Mouse (Mus musculus) NIH3T3 (cell line): ENCODE measurements around the gene 1110032A03Rik.

Experiments used
- DNase-seq: peaks from one replicate; pipeline ENCODE4 v3.0.0-alpha.2; 2012; ENCODE audit warnings: low read depth

The 1110032A03Rik gene

DNA sequence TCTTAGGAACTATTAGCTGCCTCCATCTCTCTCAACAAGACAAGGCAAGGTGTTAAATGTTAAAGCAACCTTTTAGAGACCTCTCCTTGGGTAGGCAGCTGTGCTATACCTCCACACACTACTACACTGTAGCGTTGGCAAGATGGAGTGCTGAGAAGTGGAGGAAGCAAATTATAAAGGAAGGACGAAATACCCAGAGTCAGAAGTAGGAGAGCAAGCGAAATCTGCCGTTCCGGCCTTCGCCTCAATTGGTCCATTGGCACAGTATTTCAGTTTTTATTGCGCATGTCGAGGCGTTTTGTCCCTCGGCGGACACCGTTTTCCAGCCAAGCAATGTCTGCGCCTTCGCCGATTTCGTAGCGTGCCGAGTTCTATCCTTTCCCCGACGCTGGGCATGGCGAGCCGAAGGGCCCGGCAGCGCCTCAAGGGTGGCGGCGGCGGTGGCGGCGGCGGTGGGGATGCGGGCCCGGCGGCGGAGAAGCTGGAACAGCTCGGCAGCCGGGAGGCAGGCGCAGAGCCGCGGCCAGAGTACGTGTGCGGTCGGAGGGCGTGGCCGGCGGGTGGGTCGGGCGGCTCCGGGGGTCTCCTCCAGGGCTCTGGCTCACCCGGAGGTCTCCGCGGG is at the start of gene 1110032A03Rik, which contains the start of gene Alg9:
1110032A03Rik (minus strand) TSS at position 530 of the 622 bp plus-strand sequence.
Alg9 (plus strand) TSS at position 29 of the 622 bp plus-strand sequence.
- peak; percentile 92 for DNase-seq

DNA sequence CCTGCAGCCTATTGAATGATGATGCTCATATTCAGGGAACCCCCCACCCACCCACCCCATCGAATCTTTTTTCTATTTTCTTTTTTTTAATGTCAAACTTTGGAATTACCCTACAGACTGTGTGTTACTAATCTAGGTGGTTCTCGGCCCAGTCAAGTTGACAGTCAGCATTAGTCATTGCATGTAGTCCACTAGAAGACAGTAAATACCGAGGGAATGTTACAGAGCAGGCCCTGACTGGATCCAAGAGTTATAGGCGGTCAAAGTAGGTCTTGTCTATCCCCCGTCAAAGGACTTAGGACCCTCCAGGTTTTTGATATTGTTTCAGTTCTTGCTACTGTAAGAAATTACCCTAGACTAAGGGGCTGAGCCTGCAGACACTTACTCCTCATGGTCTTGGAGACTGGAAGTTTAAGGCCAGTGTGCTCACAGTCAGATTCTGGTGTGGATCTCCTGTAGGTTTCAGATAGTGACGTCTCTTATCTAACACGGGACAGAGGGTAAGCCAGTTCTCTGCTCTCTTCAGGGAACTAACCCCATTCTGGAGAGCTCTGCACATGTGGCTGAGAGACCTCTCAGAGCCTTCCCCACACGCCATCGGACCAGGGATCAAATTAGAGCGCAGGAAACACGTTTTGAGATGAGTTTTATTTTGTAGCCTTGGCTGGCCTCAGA is 48.6 kb upstream of the 1110032A03Rik start:
- DNase-seq = no peak

DNA sequence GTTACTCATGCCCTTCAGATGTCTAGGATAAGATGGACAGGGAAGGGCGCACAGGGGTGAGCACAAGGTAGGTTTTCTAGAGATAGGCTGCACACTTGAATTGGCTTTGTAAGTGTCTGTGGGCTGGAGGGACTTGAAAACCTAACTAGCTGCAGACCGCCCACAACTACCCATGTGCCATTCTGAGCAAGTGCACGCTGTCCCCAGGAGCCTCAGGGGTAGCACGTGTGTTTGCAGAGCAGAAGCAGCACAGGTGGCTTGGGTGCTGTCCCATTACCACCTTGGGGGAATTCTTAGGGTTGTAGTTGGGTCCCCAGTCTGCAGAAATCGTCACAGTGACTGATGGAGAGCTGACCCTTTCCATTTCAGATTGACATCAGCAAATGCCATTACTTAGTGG is 46.9 kb upstream of the 1110032A03Rik start:
- DNase-seq = no peak

DNA sequence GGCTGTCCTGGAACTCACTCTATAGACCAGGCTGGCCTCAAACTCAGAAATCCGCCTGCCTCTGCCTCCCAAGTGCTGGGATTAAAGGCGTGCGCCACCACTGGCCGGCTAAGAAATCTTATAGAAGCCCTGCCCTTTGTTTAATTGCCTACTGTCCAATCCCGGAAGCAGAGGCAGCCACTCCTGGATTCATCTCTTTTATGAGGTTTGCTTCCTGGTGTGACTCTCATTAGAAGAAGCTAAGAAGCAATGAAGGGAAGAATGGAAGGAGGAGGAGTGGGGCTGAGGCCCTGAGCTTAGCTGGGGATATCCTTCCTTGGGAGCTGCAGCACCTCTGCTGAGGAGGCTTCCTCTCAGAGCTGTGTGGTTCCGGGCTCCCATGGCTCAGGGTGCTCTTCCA is 46.3 kb upstream of the 1110032A03Rik start:
- no peak for DNase-seq

DNA sequence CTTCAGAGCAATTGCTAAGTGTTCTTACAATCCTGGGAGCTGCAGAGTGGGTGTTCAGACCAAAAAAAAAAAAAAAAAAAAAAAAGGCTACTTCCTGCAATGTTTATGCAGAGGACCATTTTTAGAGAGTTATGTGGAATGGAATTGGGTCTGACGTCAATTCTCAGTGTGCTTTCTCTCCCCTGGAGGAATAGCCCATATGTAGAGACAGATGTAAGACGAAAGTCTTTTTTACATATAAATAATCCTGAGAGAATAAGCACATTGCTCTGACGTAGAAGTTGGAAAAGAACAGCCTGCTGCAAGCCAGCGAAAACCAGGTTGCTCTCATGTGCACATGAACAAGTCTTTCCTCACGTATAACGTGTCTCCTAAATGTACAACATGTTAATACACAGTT is 44.4 kb upstream of the 1110032A03Rik start:
- DNase-seq = no peak

DNA sequence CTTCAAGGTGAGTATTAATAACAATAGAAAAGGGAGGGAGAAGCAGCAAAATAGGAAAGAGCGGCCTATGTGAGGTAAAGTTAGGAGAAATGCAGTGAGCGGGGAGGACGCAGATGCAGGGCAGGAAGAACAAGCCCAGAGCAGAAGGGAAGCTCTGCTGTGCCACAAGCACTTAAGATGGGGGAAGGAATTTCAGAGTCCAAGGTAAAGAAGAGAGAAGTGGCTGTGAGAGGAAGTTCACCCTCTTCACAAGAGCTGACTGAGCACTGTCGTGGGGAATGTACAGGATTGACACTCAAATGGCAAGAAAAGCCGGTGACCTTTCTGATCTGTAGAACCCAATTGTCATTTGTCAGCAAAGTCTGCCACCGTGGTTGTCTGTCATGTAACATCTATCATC is 42.7 kb upstream of the 1110032A03Rik start:
- no peak for DNase-seq

DNA sequence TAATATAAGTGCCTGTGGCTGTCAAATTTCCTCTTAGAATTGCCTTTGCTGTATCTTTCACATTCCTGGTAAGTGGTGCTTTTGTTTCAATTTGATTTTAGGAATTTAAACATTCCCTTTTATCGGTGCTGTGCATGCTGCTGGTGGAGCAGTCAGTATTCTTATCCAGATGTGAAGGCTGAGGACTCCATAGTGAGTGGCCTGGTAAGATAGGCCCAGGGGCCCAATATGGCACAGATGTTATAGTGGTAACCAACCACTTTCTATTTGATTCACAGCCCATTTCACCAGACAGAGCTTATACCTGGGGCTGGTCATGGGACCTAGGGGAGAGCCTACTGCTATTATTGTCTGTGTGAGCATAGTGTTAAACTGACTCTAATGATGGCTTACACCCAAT is 41.2 kb upstream of the 1110032A03Rik start:
- DNase-seq = no peak

DNA sequence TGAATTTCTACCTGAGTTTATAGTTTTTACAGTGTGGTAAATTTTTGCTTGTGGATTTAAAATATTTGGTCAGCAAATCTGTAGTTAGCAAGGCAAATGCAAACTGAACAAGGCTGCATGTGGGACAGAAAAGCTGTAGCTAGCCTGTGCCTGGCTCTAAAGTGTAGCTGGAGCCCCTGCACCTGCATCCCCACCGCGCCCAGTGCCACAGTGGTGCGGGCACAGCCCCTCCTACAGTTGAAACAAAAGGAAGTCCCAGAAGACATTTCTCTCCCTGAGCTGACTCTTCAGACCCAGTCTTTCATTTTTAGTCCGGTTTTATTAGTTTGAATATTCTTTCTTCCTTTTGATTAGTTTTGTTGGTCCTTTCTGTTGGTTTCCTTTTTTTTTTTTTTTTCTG is 40.3 kb upstream of the 1110032A03Rik start:
- no peak for DNase-seq

DNA sequence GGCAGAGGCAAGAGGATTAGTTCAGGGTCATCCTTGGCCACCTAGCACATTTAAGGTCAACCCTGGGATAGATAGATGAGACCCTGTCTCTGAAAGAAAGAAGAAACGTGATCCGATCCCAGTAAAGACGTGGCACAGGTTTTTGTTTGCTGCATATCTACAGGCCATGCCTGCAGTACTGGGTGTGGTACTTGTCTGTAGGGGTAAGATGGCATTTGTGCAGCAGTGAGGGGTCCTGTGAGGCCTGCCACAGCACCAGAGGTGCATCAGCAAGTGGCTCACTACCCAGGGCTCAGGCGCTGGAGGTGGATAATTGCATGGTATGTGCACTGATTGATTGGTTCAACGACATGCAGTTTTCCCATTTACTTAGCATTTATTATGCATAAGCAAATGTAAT is 38.5 kb upstream of the 1110032A03Rik start:
- no peak for DNase-seq

DNA sequence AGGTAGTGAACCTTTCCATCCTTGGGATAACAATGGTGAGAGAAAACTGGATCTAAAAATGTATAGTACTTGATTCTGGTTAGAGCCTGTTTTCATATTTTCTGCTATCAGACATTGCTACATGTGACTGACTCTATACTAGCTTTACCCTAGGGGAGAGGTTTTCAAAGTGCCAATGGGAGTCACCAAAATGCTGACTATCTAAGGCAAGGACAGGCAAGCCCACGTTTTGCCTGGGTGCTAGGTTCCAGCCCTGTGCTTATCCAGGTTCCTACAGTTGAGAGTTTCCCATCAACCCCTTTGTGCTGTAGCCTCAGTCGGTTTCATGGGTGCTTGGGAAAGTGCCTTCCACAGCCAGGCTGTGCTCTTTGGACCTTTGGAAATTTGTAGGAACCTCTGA is 36.4 kb upstream of the 1110032A03Rik start:
- no peak for DNase-seq

DNA sequence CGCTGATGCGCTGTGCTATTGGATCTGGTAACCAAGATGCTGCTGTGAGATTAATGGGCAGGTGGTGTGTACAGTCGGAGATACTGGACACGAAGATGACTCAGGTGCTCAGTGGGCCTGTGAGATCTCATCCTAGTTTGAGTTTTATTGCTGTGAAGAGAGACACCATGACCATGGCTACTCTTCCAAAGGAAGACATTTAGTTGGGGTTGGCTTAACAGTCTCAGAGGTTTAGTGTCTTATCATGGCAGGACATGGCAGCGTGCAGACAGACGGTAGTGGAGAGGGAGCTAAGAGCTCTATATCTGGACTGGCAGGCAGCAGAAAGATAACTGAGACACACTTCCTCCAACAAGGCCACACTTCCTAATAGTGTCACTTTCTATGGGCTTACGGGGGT is 35.9 kb upstream of the 1110032A03Rik start:
- no peak for DNase-seq

DNA sequence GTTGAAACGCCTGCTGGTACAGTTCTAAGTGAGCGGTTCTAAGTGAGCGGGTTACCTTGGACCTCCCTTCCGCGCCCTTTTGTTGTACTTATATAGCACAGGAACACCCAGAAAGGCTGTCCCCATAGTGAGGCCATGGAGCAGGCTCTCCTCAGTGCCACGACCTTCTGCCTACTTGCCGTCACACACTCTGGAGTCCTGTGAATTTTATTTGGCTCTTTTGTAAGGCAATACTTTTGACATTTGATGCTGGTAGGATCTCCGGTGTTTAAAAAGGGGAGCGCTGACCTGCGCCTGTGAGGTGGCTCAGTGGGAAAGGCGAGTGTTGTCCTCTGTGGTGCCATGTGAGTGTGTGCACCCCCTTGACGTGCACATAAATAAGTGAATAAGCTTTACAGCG is 33.8 kb upstream of the 1110032A03Rik start:
- no peak for DNase-seq

DNA sequence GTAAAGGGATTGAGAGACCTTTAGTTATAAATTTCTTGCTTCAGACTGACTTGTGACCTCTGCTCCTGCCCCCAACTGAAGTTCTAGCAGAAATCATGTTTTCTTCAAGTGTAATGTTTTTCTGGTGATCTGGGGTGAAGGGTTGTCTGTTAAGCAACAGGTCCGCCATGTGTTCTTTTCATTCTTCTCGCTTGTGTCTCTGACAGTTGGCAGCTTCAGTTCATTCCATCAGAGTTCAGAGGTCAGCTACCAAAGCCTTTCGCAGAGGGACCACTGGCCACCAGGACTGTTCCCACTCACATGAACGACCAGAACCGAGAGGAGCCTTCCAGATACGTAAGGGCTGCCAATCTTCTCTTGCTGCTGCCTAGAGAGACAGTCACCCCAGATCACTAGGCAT is 33.2 kb upstream of the 1110032A03Rik start:
- no peak for DNase-seq

DNA sequence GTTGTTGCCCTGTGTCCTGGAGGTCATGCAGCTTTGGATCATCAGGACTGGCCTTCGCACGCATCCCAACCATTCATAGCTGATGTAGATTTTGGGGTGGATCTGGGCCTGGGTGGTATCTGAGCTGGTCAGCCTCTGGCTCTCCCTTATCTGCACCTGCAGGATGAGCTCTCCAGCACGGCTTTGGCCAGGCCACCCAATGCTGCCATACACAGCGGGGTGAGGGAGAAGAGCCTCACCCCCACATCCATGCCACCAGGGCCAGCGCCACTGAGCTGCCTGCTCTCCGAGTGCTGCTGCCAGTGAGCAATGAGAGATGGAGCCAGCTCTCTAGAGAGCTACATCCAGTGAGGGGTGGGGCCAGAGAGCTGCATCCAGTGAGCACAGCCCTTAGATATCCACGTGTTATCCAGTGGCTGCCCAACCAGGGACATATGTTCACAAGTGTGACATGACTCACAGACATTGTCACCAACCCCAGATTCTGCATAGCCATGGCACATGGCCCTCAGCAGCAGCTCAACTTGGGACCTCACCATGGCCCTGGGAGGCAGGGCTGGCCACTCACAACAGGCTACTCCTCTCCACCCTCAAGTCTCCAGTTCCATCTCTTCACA is 27.8 kb upstream of the 1110032A03Rik start:
- no peak for DNase-seq

DNA sequence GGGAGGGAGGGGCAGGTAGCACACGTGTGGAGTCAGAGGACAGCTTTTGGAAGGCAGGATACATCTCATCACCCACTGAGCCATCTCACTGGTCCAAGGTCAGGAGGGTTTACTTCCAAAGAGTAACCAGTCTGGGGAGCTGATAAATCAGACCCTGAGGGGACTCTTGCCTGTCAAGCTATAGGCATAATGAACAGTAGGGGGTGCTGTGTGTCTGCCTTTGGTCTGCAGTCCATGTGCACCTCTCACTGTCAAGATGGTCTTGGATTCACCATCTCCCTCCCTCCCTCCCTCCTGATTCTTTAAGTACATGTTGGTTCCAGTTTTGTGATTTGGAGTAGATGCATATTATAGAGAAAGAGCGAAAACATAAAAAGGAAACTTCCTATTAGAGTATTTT is 25.7 kb upstream of the 1110032A03Rik start:
- peak; percentile 69 for DNase-seq

DNA sequence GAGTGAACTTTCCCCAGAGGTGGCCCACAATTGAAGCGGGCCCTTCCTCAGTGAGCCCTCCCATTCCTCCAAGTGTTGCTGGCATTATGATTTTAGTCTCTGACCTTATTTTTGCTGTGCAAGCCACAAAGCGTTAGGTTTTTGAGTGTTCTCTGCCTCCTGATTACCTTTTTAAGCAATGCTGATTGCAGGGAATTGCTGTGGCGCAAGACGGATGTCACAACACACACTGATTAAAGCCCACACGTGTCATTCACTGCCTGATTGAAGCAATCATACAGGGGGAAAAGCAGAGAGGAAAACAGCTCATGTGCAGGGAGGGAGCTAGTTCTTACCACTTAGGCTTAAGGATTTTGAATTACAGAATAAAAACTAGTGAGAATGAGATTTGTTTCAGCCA is 23.0 kb upstream of the 1110032A03Rik start:
- DNase-seq = no peak

DNA sequence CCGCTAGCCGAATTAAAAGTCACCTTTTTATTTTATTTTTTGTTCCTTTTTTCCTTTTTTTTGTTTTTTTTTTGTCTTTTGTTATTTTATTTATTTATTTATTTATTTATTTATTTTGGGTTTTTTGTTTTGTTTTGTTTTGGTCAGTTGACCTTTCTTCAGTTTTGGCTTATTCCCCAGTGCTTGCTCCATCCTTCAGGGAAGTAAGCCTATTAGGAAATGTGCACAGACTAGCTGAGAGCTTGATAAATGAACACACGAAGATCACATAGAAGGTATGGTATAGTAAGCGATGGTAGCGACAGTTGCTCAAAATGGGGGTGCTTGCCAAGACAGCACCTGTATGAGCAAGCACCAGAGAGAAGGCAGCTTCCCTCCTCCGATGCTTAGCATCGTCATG is 22.3 kb upstream of the 1110032A03Rik start:
- DNase-seq = no peak

DNA sequence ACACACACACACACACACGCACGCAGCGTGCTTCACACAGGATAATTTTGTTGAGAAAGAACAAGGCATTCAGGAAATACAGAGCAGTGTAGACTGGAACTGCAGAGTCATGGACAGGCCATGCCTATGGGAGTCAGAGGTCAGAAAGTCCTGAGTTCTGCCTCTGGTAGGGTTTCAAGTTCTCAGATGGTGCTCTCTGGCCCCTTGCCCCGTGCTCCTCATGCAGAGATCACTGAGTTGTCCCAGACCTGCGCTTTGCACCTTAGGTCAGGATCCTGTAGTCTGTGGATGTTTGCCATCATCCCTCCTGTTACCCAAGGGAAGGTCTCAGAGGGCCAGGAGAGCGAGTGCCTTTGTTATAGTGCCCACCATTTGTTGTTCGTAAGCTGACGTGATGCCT is 21.5 kb upstream of the 1110032A03Rik start:
- DNase-seq = no peak

DNA sequence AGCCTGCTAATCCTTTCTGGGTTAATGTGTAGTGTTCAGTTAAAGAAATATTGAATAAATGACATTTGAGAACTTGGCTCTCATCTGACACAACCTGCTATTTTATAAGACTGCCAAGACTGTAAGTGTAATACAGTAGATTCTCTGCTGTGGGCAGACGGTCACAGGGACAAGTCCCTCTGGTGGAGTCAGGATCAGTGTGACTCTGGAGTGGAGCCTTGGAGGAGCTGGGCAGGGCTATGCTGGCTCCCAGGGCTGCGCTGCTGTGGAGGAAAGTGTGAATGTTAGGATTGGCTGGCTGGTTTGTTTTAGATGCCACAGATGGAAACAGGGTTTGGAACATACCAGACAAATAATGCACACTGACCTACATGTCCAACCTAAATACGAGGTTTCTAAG is 19.9 kb upstream of the 1110032A03Rik start:
- no peak for DNase-seq

DNA sequence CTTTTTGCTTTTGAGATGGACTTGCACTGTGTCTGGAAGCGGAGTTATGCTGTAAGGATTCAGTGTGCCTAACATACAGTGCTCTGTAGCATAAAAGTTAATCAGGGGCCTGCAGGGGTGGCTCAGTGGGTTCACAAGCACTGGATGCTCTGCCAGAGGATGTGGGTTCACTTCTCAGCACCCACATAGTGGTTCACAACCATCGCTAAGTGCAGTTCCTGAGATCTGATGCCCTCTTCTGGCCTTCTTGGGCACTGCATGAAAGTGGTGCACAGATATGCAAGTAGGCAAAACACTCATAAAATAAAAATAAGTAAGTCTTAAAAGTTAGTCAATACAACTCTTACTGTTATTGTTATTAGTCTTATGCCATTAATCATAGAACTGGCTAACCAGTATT is 6.8 kb upstream of the 1110032A03Rik start:
- DNase-seq = peak; percentile 53

DNA sequence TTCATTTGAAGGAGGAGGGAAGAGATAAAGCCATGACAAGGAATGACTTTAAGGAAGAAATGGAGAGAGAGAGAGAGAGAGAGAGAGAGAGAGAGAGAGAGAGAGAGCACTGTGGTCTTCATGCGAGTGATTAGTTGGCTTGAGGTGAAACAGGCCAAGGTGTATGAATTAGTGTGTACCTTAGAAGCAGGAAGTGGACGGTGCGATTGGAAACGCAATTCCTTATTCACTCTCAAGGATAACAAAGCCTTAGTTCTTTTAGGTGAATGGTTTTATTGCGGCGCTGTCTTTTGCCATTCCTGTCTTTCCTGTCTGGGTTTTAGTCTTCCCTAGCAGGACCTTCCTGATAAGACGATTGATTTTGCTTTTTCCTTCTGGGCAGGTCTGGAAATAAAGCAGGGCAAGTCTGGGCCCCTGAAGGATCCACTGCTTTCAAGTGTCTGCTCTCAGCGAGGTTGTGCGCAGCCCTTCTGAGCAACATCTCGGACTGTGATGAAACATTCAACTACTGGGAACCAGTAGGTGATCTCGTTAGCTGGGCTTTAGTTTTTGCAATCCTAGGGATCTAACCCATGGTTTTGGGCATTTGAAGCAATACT is 941 bp upstream of the 1110032A03Rik start:
- no peak for DNase-seq

DNA sequence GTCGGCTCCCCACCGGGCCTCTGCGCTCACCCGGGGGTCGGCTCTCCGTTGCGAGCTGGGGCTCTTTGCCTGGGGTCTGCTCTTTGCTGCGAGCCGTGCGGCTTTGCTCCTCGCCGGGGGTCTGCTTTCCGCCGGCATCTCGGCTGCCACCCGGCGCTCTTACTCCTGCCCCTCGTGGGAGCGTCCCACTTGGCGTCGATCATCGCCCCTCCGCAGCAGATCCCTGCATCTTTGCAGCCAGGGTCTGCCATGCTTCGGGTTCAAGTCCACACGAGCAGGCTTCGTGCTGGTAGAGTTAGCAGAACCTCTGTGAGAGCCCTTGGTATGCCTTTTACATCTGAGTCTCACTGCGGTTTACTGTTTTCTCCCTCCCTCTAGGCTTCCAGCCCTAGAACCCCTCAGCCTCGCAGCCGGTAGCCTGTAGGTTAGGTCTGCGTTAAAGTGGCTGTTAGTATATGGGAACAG is 374 bp upstream of the 1110032A03Rik start:
- peak; percentile 23 for DNase-seq

DNA sequence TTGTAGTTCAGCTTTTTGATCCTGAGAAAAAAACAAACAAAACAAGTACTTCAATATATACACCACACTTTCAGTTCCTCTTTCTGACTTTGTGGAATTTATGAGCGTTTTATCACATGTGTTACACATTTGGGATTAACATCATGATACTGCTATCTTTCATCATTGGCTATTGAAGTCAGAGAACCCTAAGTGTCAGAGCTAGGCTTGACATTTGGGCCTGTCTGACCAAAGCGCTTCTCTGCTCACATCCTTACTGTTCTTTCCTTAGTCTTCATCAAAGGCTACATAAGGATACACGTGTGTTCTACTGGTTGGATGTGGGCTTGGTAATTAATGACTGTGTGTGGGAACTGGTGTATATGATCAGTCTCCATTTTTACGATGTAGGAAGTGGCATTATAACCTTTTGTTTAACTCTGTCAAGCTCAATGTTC is 1.3 kb downstream of the 1110032A03Rik start:
- DNase-seq = no peak
